Mouse (Mus musculus) adrenal gland, postnatal 4 days (tissue): ENCODE results near the gene Vwf. TPM values are rescaled to one million over a fixed set of nuclear protein-coding genes. Genes with fewer than 3 reads are reported as not detected.

ENCODE experiments used
- DNase-seq, 2 experiments: peaks; one replicate each; pipeline ENCODE4 v3.0.0; 2021 to 2022; ENCODE audit warnings: low spot score in 2 of 2, mixed read lengths in 2 of 2
- total RNA-seq, 2 experiments: library from RNA; stranded (reverse); gene quantifications; 2 replicates each; pipeline ENCODE4 v1.2.3; 2021

Gene Vwf
- total RNA-seq, 2 experiments from 2014 or later = 19.8 to 20.4 TPM

DNA sequence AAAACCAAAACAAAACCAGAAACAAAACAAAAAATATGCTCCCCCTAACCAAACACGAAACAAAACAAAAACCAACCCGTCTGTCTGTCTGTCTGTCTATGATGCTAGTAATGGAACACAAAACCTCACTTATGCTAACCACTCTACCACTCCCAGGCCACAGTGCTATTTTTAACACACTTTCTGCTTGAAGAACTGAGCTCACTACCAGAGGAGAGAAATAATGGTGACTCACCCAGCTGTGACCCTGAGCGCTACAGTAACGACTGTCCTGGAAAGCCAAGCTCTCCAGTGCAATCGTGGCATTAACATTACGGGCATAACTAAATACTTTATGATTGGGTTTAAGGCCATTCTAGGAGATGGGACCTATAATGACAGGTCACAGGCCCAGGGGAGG is 5.7 kb upstream of the Vwf start:
- no peak for DNase-seq

- DNase-seq = no peak
Observed at GRCm38 (mm10) chr6:125541296-125541695, 5.3 kb upstream of the Vwf start.

GRCm38 (mm10) chr6:125548406-125548805 is 1.8 kb downstream of the Vwf start:
- DNase-seq = no peak

- no peak for DNase-seq
Observed at GRCm38 (mm10) chr6:125550172-125550571, 3.6 kb downstream of the Vwf start.

- DNase-seq = no peak
Observed at GRCm38 (mm10) chr6:125552760-125553159, 6.2 kb downstream of the Vwf start.

DNA sequence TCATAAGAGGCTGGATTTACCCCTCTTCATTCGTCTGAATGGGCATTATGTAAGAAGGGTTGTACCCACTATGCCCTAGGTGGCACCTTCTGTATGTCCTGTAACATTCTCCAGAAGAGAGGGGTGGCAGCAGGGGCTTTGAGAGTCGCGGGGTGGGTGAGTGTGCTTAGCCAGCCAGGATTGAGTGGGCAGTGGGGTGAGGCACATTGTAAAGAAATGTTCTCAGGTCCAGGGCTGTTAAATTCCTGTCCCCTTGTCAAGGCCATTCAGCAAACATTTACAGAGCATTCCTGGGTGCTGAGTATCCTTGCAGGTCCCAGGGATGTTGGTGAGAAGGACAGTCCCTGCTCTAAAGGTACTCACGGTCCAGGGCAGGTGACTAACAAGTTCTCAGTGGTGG is 7.0 kb downstream of the Vwf start:
- no peak for DNase-seq

DNA sequence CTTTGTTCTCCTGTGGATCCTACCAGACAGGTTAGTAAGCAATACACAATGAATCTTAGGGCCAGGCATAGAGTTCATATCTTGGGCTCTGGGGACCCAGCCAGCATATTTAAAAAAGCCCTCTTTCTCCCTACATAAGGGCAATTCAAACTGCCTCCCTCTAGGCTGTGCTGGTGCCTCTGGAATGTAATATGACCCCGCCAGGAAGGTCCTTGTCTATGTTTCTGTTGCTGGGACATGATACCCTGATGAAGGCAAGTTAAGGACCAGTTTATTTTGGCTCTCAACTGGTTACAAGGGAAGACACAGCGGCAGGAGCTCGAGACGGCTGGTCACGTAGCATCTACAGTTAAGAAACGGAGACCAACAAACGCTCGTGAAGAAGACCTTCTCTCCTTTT is 12.3 kb downstream of the Vwf start:
- DNase-seq = no peak

GRCm38 (mm10) chr6:125561031-125561430 is 14.5 kb downstream of the Vwf start:
- DNase-seq = no peak

DNA sequence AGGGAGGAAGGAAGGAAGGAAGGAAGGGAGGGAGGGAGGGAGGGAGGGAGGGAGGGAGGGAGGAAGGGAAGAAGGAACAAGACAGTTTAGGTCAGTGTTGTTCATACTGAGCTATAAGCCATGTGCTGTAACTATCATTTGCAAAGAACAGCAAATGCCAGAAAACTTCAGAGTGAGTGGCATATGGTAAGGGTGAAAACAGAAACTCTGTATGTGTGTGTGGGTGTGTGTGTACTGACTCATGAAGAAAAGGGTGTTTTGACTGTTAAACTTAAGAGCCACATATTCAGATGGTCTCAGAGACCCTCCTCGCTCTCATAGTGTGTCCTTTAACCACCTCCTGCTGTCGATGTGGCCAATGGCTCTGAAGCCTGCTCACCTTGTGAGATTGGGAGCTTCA is 14.9 kb downstream of the Vwf start:
- no peak for DNase-seq

GRCm38 (mm10) chr6:125564812-125565281 is 18.3 kb downstream of the Vwf start:
- DNase-seq = no peak

- DNase-seq = no peak
Observed at GRCm38 (mm10) chr6:125565326-125565725, 18.8 kb downstream of the Vwf start.

DNA sequence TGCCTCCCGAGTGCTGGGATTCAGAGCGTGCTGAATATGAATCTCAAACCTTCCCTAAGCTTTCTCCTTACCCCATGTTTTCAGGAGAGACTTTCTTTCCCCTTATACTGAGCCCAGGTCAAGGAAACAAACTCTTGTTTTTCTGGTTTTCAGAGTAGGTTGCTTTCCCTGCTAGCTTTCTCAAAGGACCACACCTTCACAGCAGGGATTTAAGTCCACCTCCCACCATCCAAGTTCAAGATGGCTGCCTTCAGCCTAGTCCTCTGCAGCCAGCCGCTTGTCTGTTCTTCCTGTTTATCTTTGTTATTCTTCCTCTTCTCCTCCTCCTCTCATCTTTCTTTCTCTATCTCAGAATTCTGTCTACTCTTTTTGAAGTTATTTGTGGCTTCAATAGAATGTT is 20.1 kb downstream of the Vwf start:
- no peak for DNase-seq

GRCm38 (mm10) chr6:125568381-125568780 is 21.8 kb downstream of the Vwf start:
- DNase-seq = no peak

GRCm38 (mm10) chr6:125572291-125573188 is 26.0 kb downstream of the Vwf start:
- DNase-seq = peak; percentile 50 to 78

GRCm38 (mm10) chr6:125573189-125573928 is 26.8 kb downstream of the Vwf start:
- peak; percentile 40 to 71 for DNase-seq

DNA sequence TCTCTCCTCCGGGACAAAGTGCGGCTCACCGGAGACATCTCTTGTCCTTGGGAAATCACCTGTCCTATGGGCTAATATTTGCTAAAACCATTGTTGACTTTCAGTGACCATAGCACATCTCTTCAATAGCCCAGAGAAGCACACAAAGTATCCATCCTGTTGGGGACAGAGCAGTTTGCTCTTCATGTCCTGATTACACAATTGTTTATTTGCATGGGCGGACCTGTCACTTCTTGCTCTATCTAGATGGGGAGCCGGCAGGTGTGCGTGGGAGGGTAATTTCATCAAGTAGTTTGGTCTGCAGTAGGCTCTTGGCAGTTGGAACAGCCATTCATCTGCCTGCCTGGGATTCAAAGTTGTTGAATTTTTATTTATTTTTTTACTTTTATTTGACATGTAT is 28.5 kb downstream of the Vwf start:
- DNase-seq = no peak

GRCm38 (mm10) chr6:125577301-125577700 is 30.7 kb downstream of the Vwf start:
- no peak for DNase-seq

DNA sequence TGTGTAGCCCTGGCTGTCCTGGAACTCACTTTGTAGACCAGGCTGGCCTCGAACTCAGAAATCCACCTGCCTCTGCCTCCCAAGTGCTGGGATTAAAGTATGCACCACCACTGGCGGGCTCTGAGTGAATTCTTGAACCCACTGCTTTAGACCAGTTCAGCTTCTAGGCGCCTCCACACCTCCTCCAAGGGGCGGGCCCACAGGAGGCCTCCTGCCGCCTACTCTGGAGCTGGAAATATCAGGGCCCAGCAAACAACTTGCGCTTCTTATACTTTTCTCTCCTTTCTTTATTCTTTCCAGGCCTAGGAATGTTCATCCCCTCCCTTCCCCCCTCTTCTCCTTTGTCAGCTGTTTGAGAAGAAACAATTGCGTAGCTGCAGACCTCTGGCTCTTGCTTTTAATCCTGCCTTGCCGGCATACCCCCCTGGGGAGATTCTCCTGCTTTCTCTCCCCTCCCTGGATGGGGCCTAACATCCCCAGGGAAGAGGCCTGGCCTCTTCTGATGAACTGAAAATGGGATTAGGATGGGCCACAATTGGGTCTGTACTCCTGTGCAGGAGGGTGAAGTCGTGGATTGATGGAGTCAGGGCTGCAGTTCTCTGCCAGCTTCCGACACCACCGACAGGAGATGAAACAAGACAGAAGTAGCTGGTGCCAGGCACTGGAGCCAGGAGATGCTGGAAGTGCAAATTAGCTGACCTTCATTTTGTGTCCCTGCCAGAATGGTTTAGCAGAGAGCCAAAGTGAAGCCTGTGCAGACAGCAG is 31.5 kb downstream of the Vwf start:
- no peak for DNase-seq

DNA sequence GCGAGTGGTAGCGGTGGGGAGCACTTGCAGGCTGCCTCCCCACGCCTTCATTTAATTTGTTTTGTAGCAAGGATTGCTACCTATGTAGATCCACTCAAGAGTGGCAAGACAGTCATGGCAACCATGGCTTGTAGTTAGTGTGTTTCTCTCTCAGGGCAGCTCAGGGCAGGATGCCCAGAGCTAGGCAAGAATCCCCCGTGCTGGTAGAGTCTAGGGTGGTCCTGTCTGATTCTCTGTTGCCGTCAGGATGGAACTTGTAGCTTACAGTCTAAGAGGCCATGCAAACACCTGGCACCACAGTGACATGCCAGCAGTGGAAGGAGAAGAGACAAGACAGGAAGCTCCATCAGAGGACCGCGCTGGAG is 32.1 kb downstream of the Vwf start:
- no peak for DNase-seq

DNA sequence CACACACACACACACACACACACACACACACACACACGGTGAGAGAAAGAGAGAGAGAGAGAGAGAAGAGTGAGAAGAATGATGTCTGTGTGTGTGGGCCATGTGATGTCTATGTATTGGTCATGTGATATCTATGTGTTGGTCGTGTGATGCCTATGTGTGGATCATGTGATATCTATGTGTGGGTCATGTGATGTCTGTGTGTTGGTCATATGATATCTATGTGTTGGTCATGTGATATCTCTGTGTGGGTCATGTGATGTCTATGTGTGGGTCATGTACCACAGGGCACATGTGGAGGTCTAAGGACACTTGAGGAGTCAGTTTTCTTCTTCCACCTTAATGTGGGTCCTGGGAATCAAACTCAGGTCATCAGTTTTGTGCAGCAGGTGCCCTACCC is 33.3 kb downstream of the Vwf start:
- DNase-seq = no peak

- DNase-seq = no peak
Observed at GRCm38 (mm10) chr6:125583666-125584065, 37.1 kb downstream of the Vwf start.

DNA sequence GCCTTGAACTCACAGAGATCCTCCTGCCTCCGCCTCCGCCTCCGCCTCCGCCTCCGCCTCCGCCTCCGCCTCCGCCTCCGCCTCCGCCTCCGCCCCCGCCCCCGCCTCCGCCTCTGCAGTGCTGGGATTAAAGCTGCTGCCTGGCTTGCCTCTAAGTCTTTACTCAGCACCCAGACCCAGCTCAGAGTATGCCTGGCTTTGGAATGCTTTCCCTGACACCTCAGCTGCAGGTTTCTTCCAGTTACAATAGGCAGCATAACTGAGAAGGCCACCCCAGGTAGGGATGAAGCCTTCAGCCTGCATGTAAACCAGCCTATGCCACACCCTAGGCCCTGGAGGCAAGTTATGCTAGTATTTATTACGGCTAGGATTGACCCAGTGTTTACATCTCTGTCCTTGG is 37.7 kb downstream of the Vwf start:
- no peak for DNase-seq
